Mouse (Mus musculus) right cerebral cortex, postnatal 25 days (tissue): ENCODE data around the gene Ppp1r11.
A peak's percentile ranks its signal among the peaks of the same experiment; 100 is the strongest.
"Not testable (repeated sequence)": the region's sequence is repeated elsewhere in the genome, so short reads cannot be mapped to it uniquely, and the experiment has no call there.

Experiments used
- DNase-seq: peaks from one replicate; pipeline ENCODE4 v3.0.0; 2022

The Ppp1r11 gene

GRCm38 (mm10) chr17:36950981-36951947, at the start of gene Ppp1r11:
Gene Ppp1r11 (minus strand): TSS chr17:36951741.
- peak; percentile 95 for DNase-seq

- no peak for DNase-seq
Measured at GRCm38 (mm10) chr17:37000863-37001262, 49.3 kb upstream of the Ppp1r11 start, which contains the start of gene Zfp57. Gene Zfp57 (plus strand): TSS chr17:37001163.

GRCm38 (mm10) chr17:36998477-36998876, 46.9 kb upstream of the Ppp1r11 start:
- DNase-seq: no peak

GRCm38 (mm10) chr17:36997033-36997735, 45.6 kb upstream of the Ppp1r11 start:
- DNase-seq: peak; percentile 55

- no peak for DNase-seq
Measured at GRCm38 (mm10) chr17:36995448-36995847, 43.9 kb upstream of the Ppp1r11 start.

GRCm38 (mm10) chr17:36994528-36994927, 43.0 kb upstream of the Ppp1r11 start:
- DNase-seq: no peak

- DNase-seq: no peak
Measured at GRCm38 (mm10) chr17:36993770-36994325, 42.3 kb upstream of the Ppp1r11 start.

- DNase-seq: no peak
Measured at GRCm38 (mm10) chr17:36992336-36993104, 41.0 kb upstream of the Ppp1r11 start.

- not testable (repeated sequence) for DNase-seq
Measured at GRCm38 (mm10) chr17:36990630-36991029, 39.1 kb upstream of the Ppp1r11 start.

- DNase-seq: no peak
Measured at GRCm38 (mm10) chr17:36989437-36989836, 37.9 kb upstream of the Ppp1r11 start, which contains the start of gene H2-M5. Gene H2-M5 (minus strand): TSS chr17:36989537.

GRCm38 (mm10) chr17:36988475-36988874, 36.9 kb upstream of the Ppp1r11 start:
- no peak for DNase-seq

- no peak for DNase-seq
Measured at GRCm38 (mm10) chr17:36982253-36983155, 31.0 kb upstream of the Ppp1r11 start.

GRCm38 (mm10) chr17:36981845-36982244, 30.3 kb upstream of the Ppp1r11 start:
- DNase-seq: no peak

GRCm38 (mm10) chr17:36981221-36981813, 29.8 kb upstream of the Ppp1r11 start, which contains the start of gene 2410137M14Rik:
Gene 2410137M14Rik (minus strand): TSS chr17:36981237.
- peak; percentile 44 for DNase-seq

GRCm38 (mm10) chr17:36973271-36973787, 21.8 kb upstream of the Ppp1r11 start:
- no peak for DNase-seq

GRCm38 (mm10) chr17:36972791-36973190, 21.2 kb upstream of the Ppp1r11 start:
- DNase-seq: no peak

- no peak for DNase-seq
Measured at GRCm38 (mm10) chr17:36971172-36971850, 19.8 kb upstream of the Ppp1r11 start.

GRCm38 (mm10) chr17:36970316-36970890, 18.9 kb upstream of the Ppp1r11 start:
- DNase-seq: no peak

GRCm38 (mm10) chr17:36966875-36967274, 15.3 kb upstream of the Ppp1r11 start:
- DNase-seq: no peak

GRCm38 (mm10) chr17:36961125-36961524, 9.6 kb upstream of the Ppp1r11 start:
- DNase-seq: no peak
